Mouse (Mus musculus): ENCODE results near the gene Megf11.
A peak's percentile ranks its signal among the peaks of the same experiment; 100 is the strongest.

Gene Megf11

GRCm38 (mm10) chr9:64612984-64613649 is 227.7 kb downstream of the Megf11 start:
- no peak for DNase-seq

- no peak for DNase-seq
These were observed 232.0 kb downstream of the Megf11 start for GRCm38 (mm10) chr9:64617413-64617812.

- no peak for DNase-seq
These were observed 233.0 kb downstream of the Megf11 start for GRCm38 (mm10) chr9:64618433-64618832.

- no peak for DNase-seq
These were observed 234.0 kb downstream of the Megf11 start for GRCm38 (mm10) chr9:64619440-64619839.

DNA sequence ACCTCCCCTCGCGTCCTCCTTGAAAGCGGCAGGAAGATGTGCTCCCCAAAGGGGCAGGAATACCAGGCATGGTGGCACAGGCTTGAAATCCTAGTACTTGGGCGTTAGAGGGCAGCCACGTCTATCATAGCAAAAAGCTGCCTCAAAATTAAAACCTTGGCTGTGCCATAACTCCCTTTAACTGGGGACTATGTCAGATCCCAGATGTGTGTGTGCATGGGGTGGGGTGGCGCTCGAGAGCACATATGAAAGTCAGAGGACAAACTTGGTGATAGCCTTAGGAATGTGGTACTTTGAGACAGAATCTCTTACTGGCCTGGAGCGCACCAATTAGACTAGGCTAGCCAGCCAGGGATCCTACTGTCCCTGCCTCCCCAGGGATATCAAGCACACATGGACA is 235.2 kb downstream of the Megf11 start:
- no peak for DNase-seq

DNA sequence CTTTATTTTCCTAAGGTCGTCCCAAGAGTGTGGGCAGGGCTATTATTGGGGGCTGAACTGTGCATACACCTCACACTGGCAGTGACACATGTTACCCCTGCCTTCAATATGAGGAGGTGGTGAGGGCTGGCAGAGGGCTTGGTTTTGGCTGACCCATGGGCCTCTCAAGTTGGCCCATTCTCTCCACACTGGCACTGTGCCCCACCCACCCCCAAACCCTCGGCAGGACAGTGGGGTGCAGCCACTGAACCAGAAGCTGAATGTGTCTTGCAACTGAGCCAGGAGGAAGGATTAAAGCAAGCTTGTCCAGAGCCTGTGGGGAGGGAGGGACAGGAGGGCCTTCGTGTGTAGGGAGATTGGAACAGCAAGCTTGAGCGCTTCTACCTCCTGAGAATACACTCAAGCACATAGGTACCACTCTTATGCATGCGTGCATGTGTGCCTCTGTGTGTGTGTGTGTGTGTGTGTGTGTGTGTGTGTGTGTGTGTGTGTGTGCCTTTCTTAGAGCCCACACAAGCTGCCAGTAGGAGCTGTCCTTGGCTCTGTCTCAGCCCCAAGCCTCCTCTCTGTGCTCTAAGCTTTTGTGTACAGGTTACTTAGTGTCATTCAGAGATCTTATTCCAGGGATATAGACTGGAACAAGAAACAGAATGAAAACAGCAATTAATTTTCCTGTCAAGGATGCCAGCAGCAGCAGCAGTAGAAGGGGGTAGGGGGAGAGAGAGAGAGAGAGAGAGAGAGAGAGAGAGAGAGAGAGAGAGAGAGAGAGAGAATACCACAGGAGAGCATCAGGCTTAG is 236.3 kb downstream of the Megf11 start:
- DNase-seq, result no peak

GRCm38 (mm10) chr9:64623361-64623760 is 237.9 kb downstream of the Megf11 start:
- DNase-seq, result no peak

- peak in 1 of 2 experiments; percentile 31 for DNase-seq
These were observed 239.1 kb downstream of the Megf11 start for GRCm38 (mm10) chr9:64624536-64624935.

GRCm38 (mm10) chr9:64629802-64630201 is 244.4 kb downstream of the Megf11 start:
- DNase-seq, result no peak

GRCm38 (mm10) chr9:64633169-64633568 is 247.7 kb downstream of the Megf11 start:
- no peak for DNase-seq

- no peak for DNase-seq
These were observed 250.7 kb downstream of the Megf11 start for GRCm38 (mm10) chr9:64636111-64636510.

GRCm38 (mm10) chr9:64636961-64637360 is 251.5 kb downstream of the Megf11 start:
- no peak for DNase-seq

- DNase-seq, result peak; percentile 12 to 51
These were observed 252.8 kb downstream of the Megf11 start for GRCm38 (mm10) chr9:64638250-64638649.

GRCm38 (mm10) chr9:64639664-64640063 is 254.2 kb downstream of the Megf11 start:
- peak in 1 of 2 experiments; percentile 42 for DNase-seq

DNA sequence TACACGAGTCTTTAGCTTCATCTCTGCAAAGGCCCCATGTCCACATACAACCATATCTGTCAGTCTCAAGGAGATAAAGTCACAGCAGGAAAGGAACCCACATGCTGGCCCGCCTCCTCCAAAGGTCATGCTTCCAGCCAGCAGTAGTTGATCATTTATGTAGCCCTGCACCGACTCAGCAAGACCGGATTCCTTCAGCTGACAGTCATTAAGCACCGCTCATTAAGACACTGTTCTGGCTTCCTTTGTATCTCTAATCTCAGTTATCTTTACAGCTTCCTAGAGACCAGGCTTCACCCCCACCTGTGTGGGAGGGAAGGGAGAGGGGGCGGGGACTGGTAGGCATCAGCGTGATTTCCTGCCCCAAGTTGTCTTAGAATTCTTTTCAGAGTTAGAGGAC is 258.7 kb downstream of the Megf11 start:
- no peak for DNase-seq

- DNase-seq, result no peak
These were observed 260.0 kb downstream of the Megf11 start for GRCm38 (mm10) chr9:64645462-64645861.

GRCm38 (mm10) chr9:64649393-64649792 is 264.0 kb downstream of the Megf11 start:
- DNase-seq, result no peak

- no peak for DNase-seq
These were observed 264.5 kb downstream of the Megf11 start for GRCm38 (mm10) chr9:64649892-64650291.

DNA sequence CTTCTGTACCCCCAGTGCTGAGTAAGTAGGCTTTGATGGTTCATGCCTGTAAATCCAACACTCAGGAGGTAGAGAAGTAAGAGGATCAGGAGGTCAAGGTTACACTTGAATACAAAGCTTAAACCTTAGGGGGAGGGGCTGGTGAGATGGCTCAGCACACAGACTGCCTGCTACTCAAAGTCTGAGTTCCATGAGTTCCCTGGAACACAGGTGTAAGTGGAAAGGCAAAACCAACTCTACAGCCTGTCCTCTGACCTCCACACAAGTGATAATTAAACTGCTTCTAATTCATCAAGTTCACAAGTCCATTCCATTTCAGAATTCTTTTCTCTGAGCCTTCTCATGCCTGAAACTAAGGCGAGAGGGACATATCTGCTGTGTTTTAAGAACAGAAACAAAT is 265.8 kb downstream of the Megf11 start:
- no peak for DNase-seq

- no peak for DNase-seq
These were observed 266.3 kb downstream of the Megf11 start for GRCm38 (mm10) chr9:64651689-64652088.

GRCm38 (mm10) chr9:64652138-64652537 is 266.7 kb downstream of the Megf11 start:
- no peak for DNase-seq

GRCm38 (mm10) chr9:64652841-64653361 is 267.5 kb downstream of the Megf11 start:
- no peak for DNase-seq

GRCm38 (mm10) chr9:64654723-64655122 is 269.3 kb downstream of the Megf11 start:
- DNase-seq, result no peak

- no peak for DNase-seq
These were observed 271.2 kb downstream of the Megf11 start for GRCm38 (mm10) chr9:64656613-64657012.
